Mouse (Mus musculus): ENCODE results near the gene Trmt10a. TPM values are rescaled to one million over a fixed set of nuclear protein-coding genes. Genes with fewer than 3 reads are reported as not detected.
"Not testable (repeated sequence)": the region's sequence is repeated elsewhere in the genome, so short reads cannot be mapped to it uniquely, and the experiment has no call there.

The Trmt10a gene
- polyA plus RNA-seq, 1 experiment from 2014 or later: 16.0 TPM

DNA sequence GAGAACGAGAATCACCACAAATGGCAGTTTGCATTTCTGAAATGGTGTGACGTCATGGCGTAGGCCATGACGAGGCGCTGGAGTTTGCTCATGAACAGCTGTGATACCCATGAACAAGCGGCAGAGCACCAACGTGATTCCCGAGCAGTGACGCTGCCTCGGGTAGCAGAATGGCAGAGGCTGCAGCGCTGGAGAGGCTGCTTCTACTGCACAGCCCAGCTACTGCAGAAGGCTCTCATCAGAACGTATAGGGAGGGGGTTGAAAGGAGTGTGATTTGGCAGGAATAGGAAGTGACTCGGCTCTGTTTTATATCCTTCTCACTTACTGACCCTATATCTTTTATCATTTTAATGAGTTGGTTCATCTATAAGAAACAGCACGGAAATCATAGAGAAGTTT lies 24.4 kb upstream of the Trmt10a start:
- Histone ChIP-seq H3K4me1 (peaks cover 6% of the 10 kb centered on the region), H3K4me3 (no peak overlapping the region), H3K36me3 (no peaks in the 10 kb centered on the region), H3K9me3 (replicated peaks) (no peaks in the 10 kb centered on the region), H3K27ac (no peak overlapping the region), H3K27me3 (ENCODE audit: low read depth, poor library complexity, severe bottlenecking) (no peaks in the 10 kb centered on the region)
- DNase-seq (ENCODE audit: low spot score): no peak
- WGBS: 72% methylated on average over 14 of the region's 14 CpGs

DNA sequence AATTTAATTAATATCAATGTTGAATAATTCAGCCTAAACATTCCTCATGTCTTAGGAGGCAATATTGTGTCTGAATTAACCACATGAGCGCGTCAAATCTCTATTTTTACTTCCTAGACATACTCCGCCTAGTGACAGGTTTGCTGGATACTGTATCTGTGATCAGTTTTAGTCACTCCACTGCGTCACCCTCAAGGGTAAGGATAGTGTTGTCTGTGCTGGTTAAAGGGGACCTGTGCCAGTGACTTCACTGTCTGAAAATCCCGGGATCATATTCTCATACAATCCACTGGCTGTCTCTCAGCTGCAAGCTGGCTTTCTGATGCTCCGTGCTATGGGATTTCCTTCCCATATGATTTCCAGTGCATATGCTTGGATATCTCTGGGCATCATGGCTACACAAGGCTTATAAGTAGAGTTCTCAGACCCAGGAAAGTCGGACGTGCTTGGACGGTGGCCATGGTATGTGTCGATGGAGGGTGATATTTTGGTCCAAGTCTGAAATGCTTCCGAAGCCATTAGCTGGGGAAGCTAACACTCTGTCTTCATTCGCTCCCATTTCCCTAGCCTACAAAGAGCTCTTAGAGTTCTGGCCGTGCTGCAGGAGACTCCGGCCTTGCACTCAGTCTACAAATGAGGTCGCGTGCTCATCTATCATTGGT lies 23.7 kb upstream of the Trmt10a start:
- Histone ChIP-seq H3K9me3 (replicated peaks) (no peaks in the 10 kb centered on the region), H3K36me3 (no peaks in the 10 kb centered on the region), H3K4me3 (no peak overlapping the region), H3K4me1 (no peaks in the 10 kb centered on the region; the same call in 1 of the 2 replicates), H3K27me3 (ENCODE audit: low read depth, poor library complexity, severe bottlenecking) (no peaks in the 10 kb centered on the region), H3K27ac (no peak overlapping the region)
- DNase-seq (ENCODE audit: low spot score): no peak
- 92% methylated on average over 16 of the region's 16 CpGs for WGBS

DNA sequence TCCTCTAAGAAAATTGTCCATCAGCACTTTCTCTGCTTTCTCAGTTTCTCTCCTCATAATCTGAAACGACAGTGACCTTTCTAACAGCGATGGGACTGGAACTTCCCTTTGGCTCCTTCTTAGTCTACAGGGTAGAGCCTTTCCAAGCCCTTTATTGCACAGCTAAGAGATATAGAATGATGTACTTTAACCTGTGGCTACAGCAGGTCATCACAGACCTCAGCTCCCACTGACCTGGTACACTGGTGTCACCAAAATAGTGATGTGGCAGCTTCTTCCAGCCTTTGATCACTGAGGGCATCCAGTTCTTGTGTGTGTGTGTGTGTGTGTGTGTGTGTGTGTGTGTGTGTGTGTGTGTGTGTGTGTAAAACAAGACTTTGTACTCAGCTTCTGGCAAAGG lies 21.8 kb upstream of the Trmt10a start:
- no peaks in the 10 kb centered on the region for H3K27me3 ChIP-seq (ENCODE audit: low read depth, poor library complexity, severe bottlenecking)
- H3K36me3 ChIP-seq: no peaks in the 10 kb centered on the region
- no peak overlapping the region for H3K4me3 ChIP-seq
- no peak overlapping the region for H3K27ac ChIP-seq
- DNase-seq (ENCODE audit: low spot score): no peak
- H3K9me3 ChIP-seq (replicated peaks): no peaks in the 10 kb centered on the region
- WGBS: 91% methylated on average over 2 of the region's 2 CpGs
- H3K4me1 ChIP-seq: no peaks in the 10 kb centered on the region

DNA sequence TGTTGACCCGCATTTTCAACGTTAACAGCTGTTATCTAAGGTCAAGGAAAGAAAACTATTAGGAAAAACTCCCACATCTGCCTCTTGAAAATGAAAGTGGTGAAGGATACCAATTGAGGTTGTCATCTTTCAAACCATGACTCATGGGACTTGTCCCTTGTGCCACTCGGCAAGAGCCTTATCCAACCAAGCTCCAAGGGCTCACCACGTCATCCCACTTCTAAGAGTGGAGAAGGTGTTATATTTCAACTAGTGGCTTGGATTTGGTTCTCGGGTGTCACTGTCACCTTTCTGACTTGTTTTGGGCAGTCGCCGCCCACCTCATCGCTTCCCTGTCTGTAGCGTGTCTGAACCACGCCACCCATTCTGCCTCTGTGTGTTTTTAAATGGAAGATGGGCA lies 19.4 kb upstream of the Trmt10a start:
- Histone ChIP-seq H3K27me3 (ENCODE audit: low read depth, poor library complexity, severe bottlenecking) (no peaks in the 10 kb centered on the region), H3K4me3 (no peak overlapping the region), H3K27ac (no peak overlapping the region), H3K36me3 (no peaks in the 10 kb centered on the region), H3K4me1 (no peaks in the 10 kb centered on the region), H3K9me3 (replicated peaks) (no peaks in the 10 kb centered on the region)
- DNase-seq (ENCODE audit: low spot score): no peak
- 77% methylated on average over 10 of the region's 10 CpGs for WGBS

DNA sequence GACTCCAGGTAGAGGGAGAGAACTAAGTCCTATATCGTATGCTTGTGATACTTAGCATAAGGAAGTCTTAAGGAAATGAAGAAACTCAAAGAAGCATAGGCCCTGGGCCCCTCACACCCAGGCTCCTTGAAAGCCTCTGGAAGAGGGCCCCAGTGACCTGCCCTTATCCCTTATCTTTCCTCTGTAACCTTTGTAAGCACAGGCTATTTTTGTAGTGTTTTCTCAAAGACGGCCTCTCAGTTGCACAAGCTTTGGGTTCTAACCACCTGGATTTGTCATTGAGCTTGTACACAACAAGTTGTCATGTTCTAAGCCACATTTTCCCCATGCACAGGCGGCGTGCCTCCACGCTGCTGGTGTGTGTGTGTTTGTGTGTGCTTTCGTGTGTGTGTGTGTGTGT lies 14.1 kb upstream of the Trmt10a start:
- Histone ChIP-seq H3K4me3 (no peak overlapping the region), H3K4me1 (no peaks in the 10 kb centered on the region), H3K9me3 (replicated peaks) (no peaks in the 10 kb centered on the region), H3K36me3 (no peaks in the 10 kb centered on the region), H3K27me3 (ENCODE audit: low read depth, poor library complexity, severe bottlenecking) (no peaks in the 10 kb centered on the region), H3K27ac (no peak overlapping the region)
- 94% methylated on average over 6 of the region's 6 CpGs for WGBS
- DNase-seq (ENCODE audit: low spot score): no peak

DNA sequence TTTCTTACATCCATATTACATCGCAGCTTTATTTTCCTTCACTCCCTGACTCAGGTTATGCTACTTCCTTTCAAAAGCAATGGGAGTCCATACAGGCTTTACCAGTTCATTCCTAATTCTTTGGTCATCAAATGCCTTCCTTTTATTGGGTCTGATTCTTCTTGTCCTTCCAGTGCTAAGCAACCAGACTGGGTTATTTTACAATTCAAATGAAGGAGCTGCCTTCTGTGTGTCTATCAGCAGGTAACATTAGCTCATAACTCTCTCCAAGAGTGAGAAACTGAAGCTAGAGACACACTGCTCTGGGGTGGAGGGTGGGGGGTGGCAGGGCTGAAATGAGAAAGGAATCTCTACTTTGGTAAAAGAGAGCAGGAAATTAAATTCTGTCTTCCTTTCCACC lies 12.6 kb upstream of the Trmt10a start:
- H3K9me3 ChIP-seq (replicated peaks): no peaks in the 10 kb centered on the region
- H3K36me3 ChIP-seq: no peaks in the 10 kb centered on the region
- H3K27me3 ChIP-seq (ENCODE audit: low read depth, poor library complexity, severe bottlenecking): no peaks in the 10 kb centered on the region
- 75% methylated on average over 1 of the region's 1 CpGs for WGBS
- H3K27ac ChIP-seq: no peak overlapping the region
- H3K4me1 ChIP-seq: no peaks in the 10 kb centered on the region
- H3K4me3 ChIP-seq: no peak overlapping the region
- no peak for DNase-seq (ENCODE audit: low spot score)

DNA sequence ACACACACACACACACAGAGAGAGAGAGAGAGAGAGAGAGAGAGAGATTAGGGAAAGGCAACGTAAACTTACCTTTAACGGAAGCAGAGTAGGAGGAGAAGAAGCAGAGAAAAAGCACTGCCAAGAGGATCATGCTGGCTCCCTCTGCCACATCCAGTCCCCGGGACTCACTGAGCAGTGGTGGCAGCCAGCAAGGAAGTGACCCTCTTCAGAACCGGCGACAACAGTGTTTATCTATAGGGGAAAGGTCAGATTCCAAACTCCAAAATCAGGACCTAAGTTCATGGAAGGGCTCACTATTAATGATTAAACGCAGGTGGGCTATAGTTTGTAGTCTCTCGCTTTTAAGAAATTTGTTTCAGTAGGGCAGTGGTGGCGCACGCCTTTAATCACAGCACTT lies 12.1 kb upstream of the Trmt10a start:
- no peak overlapping the region for H3K4me3 ChIP-seq
- H3K4me1 ChIP-seq: no peaks in the 10 kb centered on the region
- no peaks in the 10 kb centered on the region for H3K36me3 ChIP-seq
- no peak for DNase-seq (ENCODE audit: low spot score)
- H3K27me3 ChIP-seq (ENCODE audit: low read depth, poor library complexity, severe bottlenecking): no peaks in the 10 kb centered on the region
- H3K27ac ChIP-seq: no peak overlapping the region
- 70% methylated on average over 9 of the region's 9 CpGs for WGBS
- H3K9me3 ChIP-seq (replicated peaks): no peaks in the 10 kb centered on the region

DNA sequence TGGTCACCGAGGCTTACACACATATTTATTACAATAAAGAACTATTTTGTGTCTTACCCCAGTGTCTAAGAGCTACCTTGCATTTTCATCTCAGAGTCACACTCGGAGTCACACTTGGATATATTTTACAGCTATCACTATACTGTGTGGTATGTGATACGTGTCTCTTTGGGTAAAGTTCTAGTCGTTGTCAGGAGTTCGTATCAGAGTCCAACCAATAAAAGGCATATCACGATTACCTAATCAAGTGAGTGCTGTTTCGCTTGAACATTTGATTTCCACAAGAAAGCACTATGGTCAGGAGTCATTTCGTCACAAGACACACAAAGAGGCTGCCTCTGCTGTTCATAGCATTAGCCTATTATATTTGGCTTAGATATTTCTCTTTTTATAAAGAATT lies 9.8 kb upstream of the Trmt10a start:
- Histone ChIP-seq H3K4me3 (no peak overlapping the region), H3K9me3 (replicated peaks) (no peaks in the 10 kb centered on the region), H3K27ac (no peak overlapping the region), H3K4me1 (no peaks in the 10 kb centered on the region), H3K27me3 (ENCODE audit: low read depth, poor library complexity, severe bottlenecking) (no peaks in the 10 kb centered on the region), H3K36me3 (0 out of 2 replicates have a peak, but pooled peaks cover 3% of the 10 kb centered on the region)
- WGBS: 92% methylated on average over 8 of the region's 8 CpGs
- no peak for DNase-seq (ENCODE audit: low spot score)

DNA sequence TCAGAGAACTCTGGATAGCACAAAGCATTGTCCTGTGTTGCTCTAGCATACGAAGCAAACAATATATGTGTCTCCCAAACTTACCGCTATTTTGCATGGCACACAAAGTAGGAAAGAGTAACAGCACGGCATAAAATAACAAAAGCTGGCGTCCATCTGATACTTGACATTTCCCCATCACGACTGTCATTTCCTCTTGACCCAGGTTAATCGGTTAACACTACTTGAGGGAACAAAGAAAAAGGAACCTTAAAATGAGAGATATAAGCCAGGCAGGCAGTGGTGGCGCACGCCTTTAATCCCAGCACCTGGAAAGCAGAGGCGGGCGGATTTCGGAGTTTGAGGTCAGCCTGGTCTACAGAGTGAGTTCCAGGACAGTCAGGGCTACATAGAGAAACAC lies 9.3 kb upstream of the Trmt10a start:
- H3K36me3 ChIP-seq: 0 out of 2 replicates have a peak, but pooled peaks cover 3% of the 10 kb centered on the region
- no peak for DNase-seq (ENCODE audit: low spot score)
- H3K27me3 ChIP-seq (ENCODE audit: low read depth, poor library complexity, severe bottlenecking): no peaks in the 10 kb centered on the region
- H3K9me3 ChIP-seq (replicated peaks): no peaks in the 10 kb centered on the region
- no peak overlapping the region for H3K27ac ChIP-seq
- no peaks in the 10 kb centered on the region for H3K4me1 ChIP-seq
- WGBS: 89% methylated on average over 11 of the region's 11 CpGs
- H3K4me3 ChIP-seq: no peak overlapping the region

DNA sequence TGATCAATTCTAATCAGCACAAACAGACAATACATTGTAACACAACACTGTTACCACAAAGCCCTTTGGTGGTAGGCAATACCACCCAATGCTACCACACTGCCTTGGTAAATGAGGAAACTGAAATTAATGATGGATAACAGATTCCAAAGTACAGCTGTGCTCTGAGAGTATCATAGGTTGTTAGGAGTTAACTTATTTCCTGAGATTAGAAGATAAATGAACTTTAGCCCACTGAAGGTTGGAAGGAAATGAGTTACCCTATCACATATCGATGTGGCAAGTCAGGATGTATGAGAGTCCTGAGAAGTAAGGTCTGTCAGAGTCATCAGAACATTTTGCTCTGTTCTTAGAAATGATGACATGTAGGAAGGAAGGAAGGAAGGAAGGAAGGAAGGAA lies 8.7 kb upstream of the Trmt10a start:
- H3K9me3 ChIP-seq (replicated peaks): no peaks in the 10 kb centered on the region
- H3K4me1 ChIP-seq: no peaks in the 10 kb centered on the region
- H3K4me3 ChIP-seq: no peak overlapping the region
- WGBS: 79% methylated on average over 1 of the region's 1 CpGs
- H3K36me3 ChIP-seq: 0 out of 2 replicates have a peak, but pooled peaks cover 3% of the 10 kb centered on the region
- no peaks in the 10 kb centered on the region for H3K27me3 ChIP-seq (ENCODE audit: low read depth, poor library complexity, severe bottlenecking)
- no peak overlapping the region for H3K27ac ChIP-seq
- no peak for DNase-seq (ENCODE audit: low spot score)

DNA sequence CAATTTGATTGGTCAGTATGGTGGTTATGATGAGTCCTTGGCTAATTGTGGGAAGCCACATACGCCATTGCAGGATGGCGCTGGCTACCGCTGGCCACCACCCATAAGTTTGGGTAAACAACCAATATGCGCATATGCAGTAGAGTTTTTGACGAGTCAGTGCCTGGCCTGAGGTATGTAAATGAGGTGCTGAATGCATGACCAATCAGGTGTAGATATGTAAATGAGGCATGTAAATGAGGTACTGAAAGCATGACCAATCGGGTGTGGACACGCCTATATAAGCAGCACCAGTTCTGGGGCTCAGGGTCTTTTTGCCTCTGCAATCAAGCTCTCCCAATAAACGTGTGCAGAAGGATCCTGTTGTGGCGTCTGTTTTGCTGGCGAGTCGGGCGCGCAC lies 5.1 kb upstream of the Trmt10a start:
- DNase-seq (ENCODE audit: low spot score); H3K4me1 ChIP-seq; H3K27me3 ChIP-seq (ENCODE audit: low read depth, poor library complexity, severe bottlenecking); H3K27ac ChIP-seq; H3K4me3 ChIP-seq; H3K36me3 ChIP-seq; H3K9me3 ChIP-seq (replicated peaks): not testable (repeated sequence)
- WGBS: 94% methylated on average over 13 of the region's 13 CpGs

DNA sequence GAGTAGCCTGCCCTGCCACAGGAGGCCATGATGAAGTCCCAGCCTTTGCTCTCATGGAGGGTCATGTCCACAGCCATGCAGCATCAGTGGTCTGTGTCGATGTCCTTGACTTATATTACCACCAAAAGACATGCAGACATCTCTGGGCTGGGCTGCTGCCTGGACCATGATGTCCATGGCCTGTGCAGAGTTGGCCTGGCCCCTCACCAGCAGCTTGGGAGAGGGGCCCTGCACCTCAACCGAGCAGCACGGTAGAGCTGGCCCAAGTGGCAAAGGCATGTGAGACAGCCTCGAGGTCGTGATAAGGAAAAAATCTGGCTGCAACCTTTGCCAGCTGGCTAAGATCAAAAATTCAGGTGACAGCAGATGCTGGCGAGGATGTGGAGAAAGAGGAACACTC lies 3.6 kb upstream of the Trmt10a start:
- H3K27me3 ChIP-seq (ENCODE audit: low read depth, poor library complexity, severe bottlenecking): no peaks in the 10 kb centered on the region
- H3K36me3 ChIP-seq: 0 out of 2 replicates have a peak, but pooled peaks cover 3% of the 10 kb centered on the region
- H3K27ac ChIP-seq: no peak overlapping the region
- no peak overlapping the region for H3K4me3 ChIP-seq
- no peaks in the 10 kb centered on the region for H3K9me3 ChIP-seq (replicated peaks)
- DNase-seq (ENCODE audit: low spot score): no peak
- WGBS: 95% methylated on average over 6 of the region's 6 CpGs
- H3K4me1 ChIP-seq: 0 out of 2 replicates have a peak, but pooled peaks cover 3% of the 10 kb centered on the region

DNA sequence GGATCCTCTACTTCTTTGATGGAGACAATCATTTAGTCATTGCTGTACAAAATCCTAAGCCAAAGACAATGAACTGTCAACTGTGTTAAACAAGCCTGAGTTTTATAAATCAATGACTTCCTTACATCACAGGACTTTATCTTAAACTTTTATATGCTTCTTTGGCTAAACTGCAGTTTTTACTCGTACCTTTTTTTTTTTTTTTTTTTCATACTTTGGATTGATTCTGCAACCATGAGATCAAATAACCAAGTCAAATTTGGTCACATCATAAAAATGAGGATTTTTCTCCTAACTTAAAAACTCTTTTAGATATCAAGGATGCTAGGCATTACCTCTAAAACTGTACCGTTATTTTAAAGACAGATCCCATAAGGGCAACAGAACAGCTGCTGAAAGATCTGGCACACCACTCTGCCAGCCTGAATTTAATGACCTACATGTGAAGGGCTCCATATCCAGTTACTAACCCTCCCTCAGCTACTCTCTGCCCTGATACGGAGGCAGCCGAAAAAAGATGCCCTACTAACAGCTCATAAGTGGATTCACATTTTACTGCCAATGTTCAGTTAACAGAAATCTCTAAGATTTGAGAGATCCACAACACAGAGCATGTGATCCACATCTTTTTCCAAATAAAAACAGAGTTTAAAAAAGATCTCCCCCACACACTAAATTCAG lies 1.1 kb upstream of the Trmt10a start:
- WGBS: 58% methylated on average over 4 of the region's 4 CpGs
- peak; percentile 35 for DNase-seq (ENCODE audit: low spot score)
- peak overlapping the region; percentile 98; the same call in 1 of the 2 replicates for H3K27ac ChIP-seq
- H3K4me3 ChIP-seq: peak overlapping the region; percentile 75
- H3K27me3 ChIP-seq (ENCODE audit: low read depth, poor library complexity, severe bottlenecking): no peaks in the 10 kb centered on the region
- H3K36me3 ChIP-seq: 0 out of 2 replicates have a peak, but pooled peaks cover 3% of the 10 kb centered on the region
- no peaks in the 10 kb centered on the region for H3K9me3 ChIP-seq (replicated peaks)
- 0 out of 2 replicates have a peak, but pooled peaks cover 3% of the 10 kb centered on the region for H3K4me1 ChIP-seq

Measured in limb, embryonic 10.5 days (tissue).